Mouse (Mus musculus): ENCODE data around the gene Gm5475. TPM values are rescaled to one million over a fixed set of nuclear protein-coding genes. Genes with fewer than 3 reads are reported as not detected.

The Gm5475 gene
- polyA plus RNA-seq, 1 experiment from 2014 or later = 0.12 TPM

- H3K9me3 ChIP-seq (ENCODE audit: low read length) = no peaks in the 10 kb centered on the region
- ATAC-seq = no peak
Measured at GRCm38 (mm10) chr15:100395561-100395960, 26.4 kb upstream of the Gm5475 start.

GRCm38 (mm10) chr15:100400592-100401250 lies 21.2 kb upstream of the Gm5475 start:
- no peak overlapping the region for H3K27ac ChIP-seq (ENCODE audit: low read length)
- H3K36me3 ChIP-seq (ENCODE audit: insufficient read depth, low read length) = peaks cover 42% of the 10 kb centered on the region
- no peak overlapping the region for H3K9ac ChIP-seq (replicated peaks; ENCODE audit: low read depth)
- H3K4me2 ChIP-seq (replicated peaks; ENCODE audit: low read depth, low read length) = no peak overlapping the region
- H3K4me3 ChIP-seq (ENCODE audit: low read depth, low read length) = no peak overlapping the region
- H3K27me3 ChIP-seq (replicated peaks; ENCODE audit: insufficient read depth, low read length) = no peaks in the 10 kb centered on the region
- H3K9me3 ChIP-seq (ENCODE audit: low read length) = no peaks in the 10 kb centered on the region
- no peak for TF ChIP-seq CTCF (IDR thresholded peaks at IDR 0.05)
- no peak for TF ChIP-seq EP300 (IDR thresholded peaks at IDR 0.05)
- WGBS = 88% methylated on average over 16 of the region's 16 CpGs
- ATAC-seq (no peak), DNase-seq (ENCODE audit: low spot score) (no peak)
- no peaks in the 10 kb centered on the region for H3K4me1 ChIP-seq (ENCODE audit: insufficient read depth, low read depth, low read length)

More at GRCm38 (mm10) chr15:100395561-100395960, 26.4 kb upstream of the Gm5475 start:
- no peaks in the 10 kb centered on the region for H3K4me1 ChIP-seq (ENCODE audit: insufficient read depth, low read depth, low read length)
- H3K36me3 ChIP-seq (ENCODE audit: insufficient read depth, low read length) = peaks cover 41% of the 10 kb centered on the region
- WGBS = 98% methylated on average over 3 of the region's 3 CpGs
- H3K27ac ChIP-seq (ENCODE audit: low read length) = no peak overlapping the region
- peak; percentile 22; the same call in 1 of the 2 replicates for TF ChIP-seq CTCF (IDR thresholded peaks at IDR 0.05)
- TF ChIP-seq EP300 (IDR thresholded peaks at IDR 0.05) = no peak
- no peak overlapping the region for H3K4me2 ChIP-seq (replicated peaks; ENCODE audit: low read depth, low read length)
- no peak overlapping the region for H3K4me3 ChIP-seq (ENCODE audit: low read depth, low read length)
- no peaks in the 10 kb centered on the region for H3K27me3 ChIP-seq (replicated peaks; ENCODE audit: insufficient read depth, low read length)
- H3K9ac ChIP-seq (replicated peaks; ENCODE audit: low read depth) = no peak overlapping the region
- DNase-seq (ENCODE audit: low spot score) = no peak

DNA sequence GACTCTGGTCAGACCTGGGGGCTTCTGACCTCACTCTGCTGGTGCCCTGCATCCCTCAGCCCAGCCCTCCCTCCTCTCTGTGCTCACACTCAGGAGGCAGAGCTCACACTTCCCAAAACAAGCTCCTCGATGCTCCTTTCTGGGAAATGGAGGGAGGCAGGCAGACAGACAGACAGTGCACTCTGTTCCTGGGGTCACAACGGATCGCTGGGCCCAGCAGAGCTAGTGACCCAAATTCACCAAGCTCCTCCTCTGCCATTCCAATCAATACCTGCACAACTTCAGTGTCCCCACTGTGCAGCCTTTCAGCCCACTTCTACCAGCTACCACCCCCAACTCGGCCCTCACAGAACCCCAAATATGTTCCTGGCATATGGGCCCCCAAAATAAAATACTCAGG lies 20.1 kb upstream of the Gm5475 start:
- no peak for ATAC-seq
- WGBS = 90% methylated on average over 4 of the region's 4 CpGs
- H3K36me3 ChIP-seq (ENCODE audit: insufficient read depth, low read length) = peaks cover 38% of the 10 kb centered on the region; the same call in 1 of the 2 replicates

GRCm38 (mm10) chr15:100402347-100402746 lies 19.6 kb upstream of the Gm5475 start:
- no peak for ATAC-seq
- H3K4me3 ChIP-seq (ENCODE audit: low read depth, low read length) = no peak overlapping the region
- no peaks in the 10 kb centered on the region for H3K4me1 ChIP-seq (ENCODE audit: insufficient read depth, low read depth, low read length)
- H3K27me3 ChIP-seq (replicated peaks; ENCODE audit: insufficient read depth, low read length) = no peaks in the 10 kb centered on the region
- H3K9me3 ChIP-seq (ENCODE audit: low read length) = no peaks in the 10 kb centered on the region
- no peak overlapping the region for H3K4me2 ChIP-seq (replicated peaks; ENCODE audit: low read depth, low read length)
- no peak overlapping the region for H3K27ac ChIP-seq (ENCODE audit: low read length)
- WGBS = 78% methylated on average over 14 of the region's 14 CpGs
- peaks cover 37% of the 10 kb centered on the region; the same call in 1 of the 2 replicates for H3K36me3 ChIP-seq (ENCODE audit: insufficient read depth, low read length)
- TF ChIP-seq EP300 (IDR thresholded peaks at IDR 0.05) = no peak
- no peak for TF ChIP-seq CTCF (IDR thresholded peaks at IDR 0.05)
- no peak overlapping the region for H3K9ac ChIP-seq (replicated peaks; ENCODE audit: low read depth)
- no peak for DNase-seq (ENCODE audit: low spot score)

More for the DNA sequence above, 20.1 kb upstream of the Gm5475 start:
- Histone ChIP-seq H3K27ac (ENCODE audit: low read length) (no peak overlapping the region), H3K9ac (replicated peaks; ENCODE audit: low read depth) (no peak overlapping the region), H3K4me3 (ENCODE audit: low read depth, low read length) (no peak overlapping the region), H3K27me3 (replicated peaks; ENCODE audit: insufficient read depth, low read length) (no peaks in the 10 kb centered on the region), H3K4me1 (ENCODE audit: insufficient read depth, low read depth, low read length) (no peaks in the 10 kb centered on the region), H3K9me3 (ENCODE audit: low read length) (no peaks in the 10 kb centered on the region), H3K4me2 (replicated peaks; ENCODE audit: low read depth, low read length) (no peak overlapping the region)
- no peak for TF ChIP-seq CTCF (IDR thresholded peaks at IDR 0.05)
- no peak for TF ChIP-seq EP300 (IDR thresholded peaks at IDR 0.05)
- no peak for DNase-seq (ENCODE audit: low spot score)

- no peak overlapping the region for H3K27ac ChIP-seq (ENCODE audit: low read length)
- no peaks in the 10 kb centered on the region for H3K27me3 ChIP-seq (replicated peaks; ENCODE audit: insufficient read depth, low read length)
- WGBS = 71% methylated on average over 4 of the region's 4 CpGs
- no peak overlapping the region for H3K4me3 ChIP-seq (ENCODE audit: low read depth, low read length)
- ATAC-seq (no peak), DNase-seq (ENCODE audit: low spot score) (no peak)
- no peaks in the 10 kb centered on the region for H3K4me1 ChIP-seq (ENCODE audit: insufficient read depth, low read depth, low read length)
- no peak overlapping the region for H3K9ac ChIP-seq (replicated peaks; ENCODE audit: low read depth)
- no peak for TF ChIP-seq EP300 (IDR thresholded peaks at IDR 0.05)
- TF ChIP-seq CTCF (IDR thresholded peaks at IDR 0.05) = no peak
- no peaks in the 10 kb centered on the region for H3K9me3 ChIP-seq (ENCODE audit: low read length)
- H3K36me3 ChIP-seq (ENCODE audit: insufficient read depth, low read length) = peaks cover 35% of the 10 kb centered on the region; the same call in 1 of the 2 replicates
- H3K4me2 ChIP-seq (replicated peaks; ENCODE audit: low read depth, low read length) = no peak overlapping the region
Measured at GRCm38 (mm10) chr15:100402798-100403197, 19.1 kb upstream of the Gm5475 start.

DNA sequence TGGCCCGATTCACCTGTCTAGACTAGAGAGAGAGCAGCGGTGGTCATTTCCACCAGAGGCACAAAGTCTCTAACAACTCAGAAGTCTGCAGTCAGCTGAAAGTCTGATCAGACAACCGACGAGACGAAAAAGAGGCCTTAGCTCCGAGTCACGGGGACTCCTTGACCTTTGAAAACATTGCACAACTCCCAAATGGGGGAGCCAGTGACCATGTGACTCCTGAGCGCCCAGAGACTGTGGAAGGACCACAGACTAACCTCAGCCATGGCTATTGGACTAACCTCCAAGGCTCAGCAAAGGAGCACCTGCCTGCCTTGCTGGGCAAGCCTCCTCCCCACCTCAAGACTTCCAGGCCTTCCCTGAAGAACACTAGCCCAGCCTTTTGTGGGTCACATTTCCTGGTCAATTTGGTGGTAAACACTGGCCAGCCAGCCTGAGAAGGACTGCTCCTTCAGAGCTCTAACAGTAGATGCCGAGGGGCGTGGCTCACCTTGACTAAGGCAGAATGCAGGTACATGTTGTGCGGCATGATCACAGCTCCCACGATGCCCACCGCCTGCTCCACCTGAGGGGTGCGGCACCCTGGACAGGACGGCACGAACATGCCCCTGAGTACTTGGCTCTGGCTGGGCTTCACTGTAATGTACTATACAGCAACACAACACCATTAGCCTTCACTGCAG lies 18.5 kb upstream of the Gm5475 start:
- Histone ChIP-seq H3K4me3 (ENCODE audit: low read depth, low read length) (no peak overlapping the region), H3K27ac (ENCODE audit: low read length) (peak overlapping the region; percentile 6; the same call in 1 of the 2 replicates), H3K36me3 (ENCODE audit: insufficient read depth, low read length) (peaks cover 30% of the 10 kb centered on the region; the same call in 1 of the 2 replicates), H3K9ac (replicated peaks; ENCODE audit: low read depth) (no peak overlapping the region), H3K9me3 (ENCODE audit: low read length) (no peaks in the 10 kb centered on the region), H3K4me1 (ENCODE audit: insufficient read depth, low read depth, low read length) (no peaks in the 10 kb centered on the region), H3K27me3 (replicated peaks; ENCODE audit: insufficient read depth, low read length) (no peaks in the 10 kb centered on the region), H3K4me2 (replicated peaks; ENCODE audit: low read depth, low read length) (no peak overlapping the region)
- DNase-seq (ENCODE audit: low spot score) = no peak
- TF ChIP-seq CTCF (IDR thresholded peaks at IDR 0.05) = no peak
- no peak for TF ChIP-seq EP300 (IDR thresholded peaks at IDR 0.05)
- 82% methylated on average over 16 of the region's 16 CpGs for WGBS
- ATAC-seq = peak; percentile 54

Data from lung, postnatal 0 days (tissue).